Mouse (Mus musculus): Measurements from ENCODE around the gene Vipr1. TPM values are rescaled to one million over a fixed set of nuclear protein-coding genes. Genes with fewer than 3 reads are reported as not detected.
A peak's percentile ranks its signal among the peaks of the same experiment; 100 is the strongest.

The Vipr1 gene
- total RNA-seq, 2 experiments from 2014 or later, result 0.86 to 0.89 TPM

- peak in 1 of 2 experiments; percentile 24 for DNase-seq
- intact Hi-C loops (cut with DNase I), result no loop called here
Measured at GRCm38 (mm10) chr9:121631946-121632345, 10.6 kb upstream of the Vipr1 start.

GRCm38 (mm10) chr9:121632891-121633290 lies 9.6 kb upstream of the Vipr1 start:
- no peak for DNase-seq
- intact Hi-C loops (cut with DNase I), result no loop called here

GRCm38 (mm10) chr9:121633306-121633705 lies 9.2 kb upstream of the Vipr1 start:
- DNase-seq, result no peak
- intact Hi-C loops (cut with DNase I), result no loop called here

GRCm38 (mm10) chr9:121635835-121636576 lies 6.5 kb upstream of the Vipr1 start:
- intact Hi-C loops (cut with DNase I), result no loop called here
- DNase-seq, result no peak

GRCm38 (mm10) chr9:121639790-121640189 lies 2.7 kb upstream of the Vipr1 start:
- intact Hi-C loops (cut with DNase I), result no loop called here
- no peak for DNase-seq

- intact Hi-C loops (cut with DNase I), result no loop called here
- peak; percentile 22 to 40 for DNase-seq
Measured at GRCm38 (mm10) chr9:121641235-121641915, 1.1 kb upstream of the Vipr1 start.

- DNase-seq, result peak; percentile 86 to 88
- intact Hi-C loops (cut with DNase I), result loop anchor here (2.0 kb wide), 1 partner anchor 37 kb away; no protein-coding TSS in a partner anchor
Measured at GRCm38 (mm10) chr9:121642001-121642400, 515 bp upstream of the Vipr1 start, which contains the start of gene Lyzl4. TSS of gene Lyzl4 (minus strand) at chr9:121642096.

DNA sequence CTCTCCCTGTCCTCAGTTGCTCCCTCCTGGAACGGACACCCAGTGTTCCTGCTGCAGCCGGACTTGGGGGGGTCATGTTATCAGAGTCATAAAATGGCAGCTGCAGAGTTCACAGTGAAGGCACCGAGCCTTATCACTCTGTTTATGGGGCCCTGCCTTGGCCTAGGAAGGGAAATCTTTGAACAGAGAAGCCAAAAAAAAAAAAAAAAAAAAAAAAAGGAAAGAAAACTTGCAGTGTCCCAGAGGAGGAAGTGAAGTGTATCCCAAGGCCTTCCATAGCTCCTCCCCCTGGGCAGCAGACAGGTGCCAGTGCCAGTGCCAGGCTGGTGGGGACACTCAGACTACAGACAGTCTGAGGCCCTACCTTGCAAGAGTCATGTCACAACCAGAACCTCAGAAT lies 2.3 kb downstream of the Vipr1 start:
- intact Hi-C loops (cut with DNase I), result no loop called here
- DNase-seq, result no peak

- intact Hi-C loops (cut with DNase I), result no loop called here
- no peak for DNase-seq
Measured at GRCm38 (mm10) chr9:121647026-121647425, 4.5 kb downstream of the Vipr1 start.

GRCm38 (mm10) chr9:121653668-121654067 lies 11.2 kb downstream of the Vipr1 start:
- intact Hi-C loops (cut with DNase I), result no loop called here
- DNase-seq, result no peak

- DNase-seq, result no peak
Measured at GRCm38 (mm10) chr9:121656322-121656721, 13.8 kb downstream of the Vipr1 start.

GRCm38 (mm10) chr9:121657143-121657542 lies 14.6 kb downstream of the Vipr1 start:
- DNase-seq, result no peak
- intact Hi-C loops (cut with DNase I), result no loop called here

More at GRCm38 (mm10) chr9:121656322-121656721, 13.8 kb downstream of the Vipr1 start:
- intact Hi-C loops (cut with DNase I), result no loop called here

- DNase-seq, result no peak
- intact Hi-C loops (cut with DNase I), result no loop called here
Measured at GRCm38 (mm10) chr9:121658248-121658647, 15.7 kb downstream of the Vipr1 start.

GRCm38 (mm10) chr9:121659791-121660190 lies 17.3 kb downstream of the Vipr1 start:
- no peak for DNase-seq
- intact Hi-C loops (cut with DNase I), result no loop called here

GRCm38 (mm10) chr9:121663467-121663866 lies 21.0 kb downstream of the Vipr1 start:
- no peak for DNase-seq
- intact Hi-C loops (cut with DNase I), result no loop called here

- intact Hi-C loops (cut with DNase I), result no loop called here
- DNase-seq, result no peak
Measured at GRCm38 (mm10) chr9:121664104-121664503, 21.6 kb downstream of the Vipr1 start.

DNA sequence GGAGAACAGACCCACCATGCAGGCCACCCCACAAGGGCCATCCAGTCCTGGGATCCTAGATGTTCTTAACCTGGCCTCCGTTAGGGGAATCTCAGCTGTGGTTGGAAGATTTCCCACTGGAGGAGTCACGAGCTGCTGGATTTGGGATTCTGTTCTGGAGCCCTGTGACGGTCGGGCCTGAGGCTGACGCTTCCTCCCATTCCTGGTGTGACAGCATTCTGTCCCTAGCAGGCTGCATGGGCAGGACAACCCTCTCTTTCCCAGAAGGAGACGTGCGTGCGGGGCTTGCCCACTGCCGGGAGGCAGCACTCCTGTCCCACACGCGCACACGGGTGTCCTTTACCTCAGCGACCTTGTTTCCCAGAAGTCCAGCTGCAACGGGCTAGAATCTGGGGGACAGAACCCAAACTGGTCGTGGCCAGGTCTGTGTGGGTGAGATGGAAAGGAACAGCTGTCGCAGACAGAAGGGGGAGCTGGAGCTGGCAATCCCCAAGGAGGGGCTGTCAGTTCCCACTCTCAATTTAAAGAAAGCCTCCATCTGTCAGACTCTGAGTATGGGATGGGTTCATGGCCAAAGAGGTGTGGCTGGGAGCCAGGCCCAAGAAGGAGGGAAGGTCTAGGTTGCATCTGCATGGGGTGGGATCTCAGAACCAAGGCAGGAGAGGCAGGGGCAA lies 24.6 kb downstream of the Vipr1 start:
- intact Hi-C loops (cut with DNase I), result no loop called here
- peak; percentile 40 to 46 for DNase-seq

- intact Hi-C loops (cut with DNase I), result no loop called here
- no peak for DNase-seq
Measured at GRCm38 (mm10) chr9:121667822-121668221, 25.3 kb downstream of the Vipr1 start.

DNA sequence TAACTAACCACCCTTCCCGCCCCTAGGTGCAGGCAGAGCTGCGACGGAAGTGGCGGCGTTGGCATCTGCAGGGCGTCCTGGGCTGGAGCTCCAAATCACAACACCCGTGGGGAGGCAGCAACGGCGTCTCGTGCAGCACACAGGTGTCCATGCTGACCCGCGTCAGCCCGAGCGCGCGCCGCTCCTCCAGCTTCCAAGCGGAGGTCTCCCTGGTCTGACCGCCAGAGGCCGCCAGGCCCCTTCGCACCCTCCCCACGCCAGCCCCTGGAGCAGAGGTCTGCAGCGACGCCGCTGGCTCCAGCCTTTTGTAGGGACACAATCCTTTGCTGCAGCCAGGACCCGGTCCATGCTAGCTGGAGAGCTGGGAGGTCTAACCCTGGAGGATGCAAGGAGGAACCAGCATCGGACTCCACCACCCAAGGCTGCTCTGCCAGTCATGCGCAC lies 26.9 kb downstream of the Vipr1 start:
- intact Hi-C loops (cut with DNase I), result loop anchor here (1.0 kb wide), 1 partner anchor 10 kb away; no protein-coding TSS in a partner anchor
- peak; percentile 82 to 83 for DNase-seq

GRCm38 (mm10) chr9:121671300-121671699 lies 28.8 kb downstream of the Vipr1 start:
- intact Hi-C loops (cut with DNase I), result no loop called here
- DNase-seq, result peak; percentile 71 to 74

DNA sequence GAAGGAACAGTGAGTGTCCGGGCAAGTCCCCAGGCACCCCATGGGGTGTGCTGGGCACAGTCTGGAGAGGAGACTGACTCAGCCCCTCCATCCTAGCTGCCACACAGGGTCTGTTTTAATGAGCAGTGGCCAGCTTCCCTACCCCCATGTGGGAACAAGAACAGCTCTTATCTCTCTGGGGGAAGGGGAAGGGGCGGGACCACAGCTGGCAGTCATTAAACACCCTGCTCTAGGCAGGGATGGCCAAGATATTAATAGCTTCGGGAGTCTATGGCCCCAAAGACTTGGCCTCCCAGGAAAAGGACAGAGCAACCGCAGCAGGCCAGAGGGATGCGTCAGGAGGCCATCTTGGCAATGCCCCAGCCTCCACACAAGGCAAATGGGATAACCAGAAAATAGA lies 29.8 kb downstream of the Vipr1 start:
- intact Hi-C loops (cut with DNase I), result no loop called here
- DNase-seq, result peak; percentile 72 to 76
